Mouse (Mus musculus): ENCODE data around the gene Taf11. TPM values are rescaled to one million over a fixed set of nuclear protein-coding genes. Genes with fewer than 3 reads are reported as not detected.

Gene Taf11
- total RNA-seq, 4 experiments from 2014 or later = 15.9 to 18.8 (median 17.0) TPM

DNA sequence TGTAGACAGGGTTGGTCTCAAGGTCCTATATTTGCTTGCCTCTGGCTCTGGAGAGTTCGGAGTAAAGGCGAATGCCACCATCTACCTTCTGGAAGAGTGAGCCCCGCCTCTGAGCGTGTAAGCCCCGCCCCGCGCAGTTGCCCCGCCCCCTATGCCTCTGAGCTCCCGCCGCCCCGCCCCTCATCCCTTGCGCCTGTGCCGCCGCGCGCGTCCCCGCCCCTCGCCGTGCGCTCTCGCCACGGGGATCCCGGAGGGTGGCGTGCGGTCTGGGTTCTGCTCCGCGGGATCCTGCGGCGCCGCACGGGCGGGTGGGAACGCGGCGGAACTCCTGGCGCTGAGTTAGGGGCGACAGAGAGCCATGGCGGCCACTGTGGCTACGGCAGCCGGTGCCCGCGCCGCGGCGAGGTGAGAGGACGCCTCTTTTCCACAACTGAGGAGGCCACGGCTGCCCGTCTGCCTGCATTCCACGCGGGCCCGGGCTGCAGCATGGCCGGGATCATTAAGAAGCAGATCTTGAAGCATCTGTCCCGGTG lies 53.3 kb downstream of the Taf11 start, which contains the start of gene Uhrf1bp1:
Gene Uhrf1bp1 (plus strand): TSS at position 177 of the 533 bp plus-strand sequence.
- peak; percentile 50 to 71 for DNase-seq (ENCODE audit: low spot score in 2 of 2)

Other genes starting within 250 kb of the Taf11 start
- gene Spdef, start 180.9 kb downstream of the Taf11 start, total RNA-seq (2022) = not detected
- gene D17Wsu92e, start 89.2 kb downstream of the Taf11 start, total RNA-seq (2022) = 100 to 1,000 TPM; 224 to 253 (median 227) TPM
- gene Snrpc, start 71.7 kb downstream of the Taf11 start, total RNA-seq (2022) = 10 to 100 TPM; 52.1 to 64.3 (median 59.5) TPM
- gene Uhrf1bp1, start 53.4 kb downstream of the Taf11 start, total RNA-seq (2022) = 10 to 100 TPM; 21.0 to 30.9 (median 28.8) TPM
- gene Anks1, start 538 bp downstream of the Taf11 start, total RNA-seq (2022) = 1 to 10 TPM; 6.3 to 9.2 (median 7.9) TPM
- not detected for gene Tcp11, start 170.8 kb upstream of the Taf11 start, total RNA-seq (2022)
- under 1 TPM; 0.05 to 0.46 (median 0.30) TPM for gene Scube3, start 232.3 kb upstream of the Taf11 start, total RNA-seq (2022)

Data from gastrocnemius, adult 8-10 months (tissue).